Mouse (Mus musculus) midbrain, embryonic 11.5 days (tissue): ENCODE measurements around the gene Prc1. TPM values are rescaled to one million over a fixed set of nuclear protein-coding genes. Genes with fewer than 3 reads are reported as not detected.
A peak's percentile ranks its signal among the peaks of the same experiment; 100 is the strongest.

Experiments
- ATAC-seq: fragments of 200-750 bp; cut with Nextera tagmentation; 2 replicates; pipeline ENCODE4 v1.8.0; 2017; ENCODE audit warnings: moderate TSS enrichment, moderate library complexity; ENCODE audit not compliant: low FRiP score
- DNase-seq: peaks from one replicate; pipeline ENCODE4 v3.0.0; 2015; ENCODE audit warnings: low spot score; ENCODE audit errors: missing footprints
- H3K27ac ChIP-seq: fragments of 300-500 bp; sonication (generic); 2 replicates; pipeline ENCODE4 v1.5.1; 2014; ENCODE audit warnings: low read depth, low read length
- H3K27me3 ChIP-seq: fragments of 300-500 bp; sonication (generic); 2 replicates; pipeline ENCODE4 v1.6.1; 2014; ENCODE audit warnings: mild to moderate bottlenecking, low read length, moderate library complexity, mixed read lengths; ENCODE audit not compliant: control insufficient read depth, insufficient read depth
- H3K36me3 ChIP-seq: fragments of 300-500 bp; sonication (generic); 2 replicates; pipeline ENCODE4 v1.6.1; 2014; ENCODE audit warnings: mild to moderate bottlenecking, low read length, moderate library complexity, mixed read lengths; ENCODE audit not compliant: control insufficient read depth, insufficient read depth
- H3K4me1 ChIP-seq: fragments of 300-500 bp; sonication (generic); 2 replicates; pipeline ENCODE4 v1.6.1; 2014; ENCODE audit warnings: low read length; ENCODE audit not compliant: control insufficient read depth, insufficient read depth
- H3K4me2 ChIP-seq: fragments of 300-500 bp; sonication (generic); 2 replicates; pipeline ENCODE4 v1.6.1; 2014; ENCODE audit warnings: mild to moderate bottlenecking, moderate library complexity
- H3K4me3 ChIP-seq: fragments of 300-500 bp; sonication (generic); 2 replicates; pipeline ENCODE4 v1.5.1; 2014; ENCODE audit warnings: low read depth, low read length
- H3K9ac ChIP-seq: fragments of 300-500 bp; sonication (generic); 2 replicates; pipeline ENCODE4 v1.6.1; 2014; ENCODE audit warnings: low read length
- H3K9me3 ChIP-seq: fragments of 300-500 bp; sonication (generic); 2 replicates; pipeline ENCODE4 v1.6.1; 2016; ENCODE audit warnings: low read length; ENCODE audit not compliant: control insufficient read depth
- WGBS: fragments of 180-500 bp; shearing (Covaris S2); extraction: QIAGEN DNeasy Blood & Tissue Kit; methylation state at CpG from one replicate; pipeline ENCODE4 v1.1.7; 2014; 5-methylcytosine and 5-hydroxymethylcytosine counted together
- polyA plus RNA-seq: library from polyadenylated mRNA; unstranded; fragments of >200 nt; fragmentation: Nextera tagmentation; extraction: Ambion mirVana; gene quantifications from 2 replicates; pipeline ENCODE4 v1.2.1, GENCODE M21; 2014

Prc1 gene
- polyA plus RNA-seq, 1 experiment from 2014 or later = 232 TPM

DNA sequence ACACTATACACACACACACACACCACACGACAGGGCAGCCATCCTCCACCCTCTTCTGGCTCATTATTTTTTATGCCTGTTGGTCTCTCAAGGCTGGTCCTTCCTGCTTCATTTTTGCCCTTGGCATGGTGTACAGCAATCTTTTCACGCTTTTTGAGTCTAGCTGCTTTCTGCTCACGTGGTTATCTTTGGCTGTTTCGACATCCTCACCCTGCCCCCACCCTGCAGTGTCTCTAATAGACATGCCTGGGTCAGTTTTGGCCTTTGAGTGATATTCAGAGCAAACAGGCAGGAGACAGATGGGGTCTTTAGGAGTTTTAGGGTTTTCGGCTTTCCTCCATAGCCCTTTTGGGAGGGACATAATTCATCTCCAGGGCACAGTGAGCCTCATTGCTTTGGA, 52.6 kb downstream of the Prc1 start:
- Histone ChIP-seq H3K27me3 (no peaks in the 10 kb centered on the region; the same call in 1 of the 2 replicates), H3K9me3 (no peaks in the 10 kb centered on the region), H3K4me2 (no peak overlapping the region), H3K9ac (no peak overlapping the region), H3K4me3 (no peak overlapping the region), H3K27ac (no peak overlapping the region), H3K36me3 (peaks cover 7% of the 10 kb centered on the region), H3K4me1 (peaks cover 5% of the 10 kb centered on the region)
- ATAC-seq (no peak), DNase-seq (no peak)
- 92% methylated on average over 5 of the region's 5 CpGs for WGBS

GRCm38 (mm10) chr7:80347670-80348586, 53.7 kb downstream of the Prc1 start:
- no peak for DNase-seq
- Histone ChIP-seq H3K4me1 (peaks cover 5% of the 10 kb centered on the region), H3K27ac (no peak overlapping the region), H3K27me3 (no peaks in the 10 kb centered on the region), H3K9ac (no peak overlapping the region), H3K4me2 (no peak overlapping the region), H3K4me3 (no peak overlapping the region), H3K36me3 (peaks cover 9% of the 10 kb centered on the region), H3K9me3 (no peaks in the 10 kb centered on the region)
- WGBS = 77% methylated on average over 13 of the region's 13 CpGs
- ATAC-seq = no peak

- no peak for DNase-seq
- WGBS = 74% methylated on average over 2 of the region's 2 CpGs
- peaks cover 19% of the 10 kb centered on the region for H3K36me3 ChIP-seq
These were observed 56.6 kb downstream of the Prc1 start for GRCm38 (mm10) chr7:80350808-80351207.

GRCm38 (mm10) chr7:80352920-80353319, 58.7 kb downstream of the Prc1 start:
- H3K9me3 ChIP-seq = no peaks in the 10 kb centered on the region
- H3K4me2 ChIP-seq = no peak overlapping the region
- H3K4me1 ChIP-seq = peaks cover 4% of the 10 kb centered on the region; the same call in 1 of the 2 replicates
- H3K9ac ChIP-seq = no peak overlapping the region
- ATAC-seq = no peak
- peaks cover 20% of the 10 kb centered on the region for H3K36me3 ChIP-seq
- 94% methylated on average over 8 of the region's 8 CpGs for WGBS
- H3K27me3 ChIP-seq = 0 out of 2 replicates have a peak, but pooled peaks cover 2% of the 10 kb centered on the region
- no peak for DNase-seq
- H3K27ac ChIP-seq = no peak overlapping the region
- H3K4me3 ChIP-seq = no peak overlapping the region

More at GRCm38 (mm10) chr7:80350808-80351207, 56.6 kb downstream of the Prc1 start:
- ATAC-seq = no peak
- Histone ChIP-seq H3K4me1 (no peaks in the 10 kb centered on the region), H3K4me2 (no peak overlapping the region), H3K9me3 (no peaks in the 10 kb centered on the region), H3K9ac (no peak overlapping the region), H3K4me3 (no peak overlapping the region), H3K27ac (no peak overlapping the region), H3K27me3 (no peaks in the 10 kb centered on the region)

DNA sequence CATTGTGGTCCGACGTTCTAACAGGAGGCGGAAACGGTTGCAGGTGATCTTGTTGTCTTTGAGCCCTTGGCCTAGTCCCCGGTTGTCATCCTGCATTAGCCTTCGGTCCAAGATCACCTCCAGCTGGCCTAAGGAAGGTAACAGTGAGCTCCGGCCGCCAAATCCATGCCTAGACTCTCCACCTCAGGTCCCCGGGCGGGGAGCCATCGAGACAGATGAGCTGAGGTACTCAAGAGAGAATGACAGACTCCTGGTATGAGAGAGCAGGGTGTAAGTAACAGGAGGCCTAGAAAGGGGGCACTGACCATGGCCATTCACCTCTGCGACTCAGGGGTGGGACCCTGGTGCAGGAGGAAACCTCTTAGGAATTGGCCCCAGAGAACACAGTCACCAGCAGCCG, 62.1 kb downstream of the Prc1 start:
- H3K36me3 ChIP-seq = peaks cover 22% of the 10 kb centered on the region
- no peaks in the 10 kb centered on the region for H3K9me3 ChIP-seq
- no peak overlapping the region for H3K4me3 ChIP-seq
- H3K27me3 ChIP-seq = 0 out of 2 replicates have a peak, but pooled peaks cover 2% of the 10 kb centered on the region
- no peak for DNase-seq
- H3K9ac ChIP-seq = no peak overlapping the region
- peaks cover 4% of the 10 kb centered on the region; the same call in 1 of the 2 replicates for H3K4me1 ChIP-seq
- 90% methylated on average over 13 of the region's 13 CpGs for WGBS
- H3K4me2 ChIP-seq = no peak overlapping the region
- no peak for ATAC-seq
- H3K27ac ChIP-seq = no peak overlapping the region

GRCm38 (mm10) chr7:80357156-80357555, 62.9 kb downstream of the Prc1 start:
- Histone ChIP-seq H3K27me3 (0 out of 2 replicates have a peak, but pooled peaks cover 2% of the 10 kb centered on the region), H3K9ac (no peak overlapping the region), H3K4me2 (no peak overlapping the region), H3K9me3 (no peaks in the 10 kb centered on the region), H3K27ac (no peak overlapping the region), H3K36me3 (peaks cover 19% of the 10 kb centered on the region), H3K4me1 (peaks cover 4% of the 10 kb centered on the region; the same call in 1 of the 2 replicates), H3K4me3 (no peak overlapping the region)
- 21% methylated on average over 8 of the region's 8 CpGs for WGBS
- DNase-seq (no peak), ATAC-seq (peak; percentile 71; the same call in 1 of the 2 replicates)

GRCm38 (mm10) chr7:80358039-80358438, 63.8 kb downstream of the Prc1 start:
- DNase-seq (no peak), ATAC-seq (no peak)
- Histone ChIP-seq H3K9me3 (no peaks in the 10 kb centered on the region), H3K36me3 (peaks cover 15% of the 10 kb centered on the region), H3K4me1 (peaks cover 4% of the 10 kb centered on the region; the same call in 1 of the 2 replicates), H3K4me2 (no peak overlapping the region), H3K27ac (no peak overlapping the region), H3K4me3 (no peak overlapping the region), H3K9ac (no peak overlapping the region), H3K27me3 (0 out of 2 replicates have a peak, but pooled peaks cover 2% of the 10 kb centered on the region)
- WGBS = 67% methylated on average over 4 of the region's 4 CpGs

DNA sequence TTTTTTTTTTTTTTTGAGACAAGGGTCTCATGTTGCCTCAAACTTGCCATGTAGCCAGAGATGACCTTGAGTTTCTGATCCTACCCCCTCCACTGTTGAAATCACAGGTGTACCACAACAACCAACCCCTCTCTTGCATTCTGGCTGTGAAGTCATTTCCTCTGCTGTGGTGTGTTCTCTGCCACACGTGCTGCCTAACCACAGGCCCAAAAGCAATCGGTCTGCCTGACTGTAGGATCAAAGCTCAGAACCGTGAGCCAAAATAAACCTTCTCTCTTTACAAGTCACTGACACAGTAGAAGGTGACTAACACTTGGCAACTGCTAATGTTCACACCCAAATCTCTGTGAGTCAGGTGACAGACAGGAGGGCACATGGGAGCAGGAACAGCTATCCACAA, 66.2 kb downstream of the Prc1 start:
- Histone ChIP-seq H3K4me2 (no peak overlapping the region), H3K27me3 (0 out of 2 replicates have a peak, but pooled peaks cover 2% of the 10 kb centered on the region), H3K4me3 (no peak overlapping the region), H3K27ac (no peak overlapping the region), H3K36me3 (peaks cover 17% of the 10 kb centered on the region), H3K4me1 (peaks cover 4% of the 10 kb centered on the region; the same call in 1 of the 2 replicates), H3K9me3 (no peaks in the 10 kb centered on the region), H3K9ac (no peak overlapping the region)
- no peak for DNase-seq
- 75% methylated on average over 3 of the region's 3 CpGs for WGBS
- no peak for ATAC-seq

DNA sequence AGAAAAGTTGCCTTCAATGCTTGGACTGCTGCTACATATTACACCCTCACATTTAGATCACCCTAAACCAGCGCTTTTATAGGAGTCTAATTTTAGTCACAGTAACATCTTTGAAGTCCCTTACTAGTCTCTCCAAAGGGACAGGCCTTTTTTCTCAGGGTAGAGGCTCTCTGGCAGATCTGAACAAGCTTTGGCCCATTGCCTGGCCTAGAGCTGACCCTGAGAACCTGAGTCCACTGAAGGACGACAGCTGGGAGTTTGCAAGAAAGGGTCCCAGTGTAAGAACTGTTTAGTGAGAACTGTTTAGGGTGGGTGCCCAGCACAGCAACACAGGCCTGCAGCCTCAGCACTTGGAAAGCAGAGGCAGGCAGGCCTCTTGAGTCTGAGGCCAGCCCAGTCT, 71.5 kb downstream of the Prc1 start:
- no peak overlapping the region for H3K4me2 ChIP-seq
- no peak overlapping the region for H3K4me3 ChIP-seq
- WGBS = 91% methylated on average over 2 of the region's 2 CpGs
- no peak overlapping the region for H3K9ac ChIP-seq
- ATAC-seq (no peak), DNase-seq (no peak)
- H3K4me1 ChIP-seq = peaks cover 11% of the 10 kb centered on the region
- H3K36me3 ChIP-seq = peaks cover 12% of the 10 kb centered on the region
- no peaks in the 10 kb centered on the region for H3K9me3 ChIP-seq
- no peak overlapping the region for H3K27ac ChIP-seq
- H3K27me3 ChIP-seq = no peaks in the 10 kb centered on the region
